Mouse (Mus musculus) spleen, postnatal 14 days (tissue): ENCODE data around the gene Bpifa3.
"Not testable (repeated sequence)": the region's sequence is repeated elsewhere in the genome, so short reads cannot be mapped to it uniquely, and the experiment has no call there.

Source experiments
- DNase-seq, 2 experiments: peaks; one replicate each; pipeline ENCODE4 v3.0.0; 2021 to 2022; ENCODE audit warnings: low spot score in 2 of 2

The Bpifa3 gene

GRCm38 (mm10) chr2:154130120-154130519 lies at the start of gene Bpifa3:
Gene Bpifa3 (plus strand): TSS chr2:154130336.
- DNase-seq: no peak

GRCm38 (mm10) chr2:154097734-154098133 lies 32.4 kb upstream of the Bpifa3 start:
- no peak for DNase-seq

GRCm38 (mm10) chr2:154117381-154117780 lies 12.8 kb upstream of the Bpifa3 start:
- DNase-seq: no peak

- DNase-seq: no peak
Measured at GRCm38 (mm10) chr2:154142580-154142979, 12.4 kb downstream of the Bpifa3 start, which contains the start of gene Bpifa1. Gene Bpifa1 (plus strand): TSS chr2:154142880.

GRCm38 (mm10) chr2:154143735-154144134 lies 13.6 kb downstream of the Bpifa3 start:
- no peak for DNase-seq

- DNase-seq: no peak
Measured at GRCm38 (mm10) chr2:154147496-154147895, 17.4 kb downstream of the Bpifa3 start.

- no peak for DNase-seq
Measured at GRCm38 (mm10) chr2:154158433-154158832, 28.3 kb downstream of the Bpifa3 start.

GRCm38 (mm10) chr2:154162307-154162706 lies 32.2 kb downstream of the Bpifa3 start, which contains the start of gene Bpifa5:
Gene Bpifa5 (plus strand): TSS chr2:154162607.
- DNase-seq: no peak

GRCm38 (mm10) chr2:154163306-154163705 lies 33.2 kb downstream of the Bpifa3 start:
- no peak for DNase-seq

GRCm38 (mm10) chr2:154169172-154169571 lies 39.0 kb downstream of the Bpifa3 start:
- DNase-seq: no peak

GRCm38 (mm10) chr2:154171621-154172020 lies 41.5 kb downstream of the Bpifa3 start:
- DNase-seq: no peak

GRCm38 (mm10) chr2:154173313-154173712 lies 43.2 kb downstream of the Bpifa3 start:
- DNase-seq: no peak

GRCm38 (mm10) chr2:154181900-154182299 lies 51.8 kb downstream of the Bpifa3 start:
- not testable (repeated sequence) for DNase-seq

- not testable (repeated sequence) for DNase-seq
Measured at GRCm38 (mm10) chr2:154183061-154183460, 52.9 kb downstream of the Bpifa3 start.

- DNase-seq: no peak
Measured at GRCm38 (mm10) chr2:154185319-154185718, 55.2 kb downstream of the Bpifa3 start.

- DNase-seq: no peak
Measured at GRCm38 (mm10) chr2:154185748-154186147, 55.6 kb downstream of the Bpifa3 start.

GRCm38 (mm10) chr2:154187468-154187867 lies 57.3 kb downstream of the Bpifa3 start:
- no peak for DNase-seq
